Mouse (Mus musculus) adrenal gland, postnatal 10 days (tissue): ENCODE data around the gene Trip12. TPM values are rescaled to one million over a fixed set of nuclear protein-coding genes. Genes with fewer than 3 reads are reported as not detected.
A peak's percentile ranks its signal among the peaks of the same experiment; 100 is the strongest.

Experiments
- microRNA-seq: library from miRNA; unstranded; fragments of <30 nt; microRNA quantifications from one replicate; pipeline ENCODE4 v1.2.0, GENCODE M21; 2021
- total RNA-seq, 2 experiments: library from RNA; stranded (reverse); gene quantifications; 2 replicates each; pipeline ENCODE4 v1.2.3; 2021

The Trip12 gene
- total RNA-seq, 2 experiments from 2014 or later: 195 to 219 TPM

Small RNA genes within 50 kb of the gene (microRNA-seq; reads per million reads assigned to microRNA genes)
- gene Mir5126: 12.5 reads per million, percentile 22 among the genes with 10 or more reads in this experiment

Other genes with a start within 250 kb of the Trip12 start
- gene Dner, start 144.3 kb downstream of the Trip12 start, total RNA-seq: 1 to 10 TPM; 2.7 to 5.7 TPM
- gene Fbxo36, start 675 bp downstream of the Trip12 start, total RNA-seq: 1 to 10 TPM; 6.8 to 9.7 TPM
- 1 to 10 TPM in 1 of 2 experiments, under 1 TPM in 1; 0.66 to 1.4 TPM for gene Slc16a14, start 94.6 kb upstream of the Trip12 start, total RNA-seq